Mouse (Mus musculus) C2C12 (cell line): ENCODE measurements around the gene Rfx1.

ENCODE experiments used
- CEBPB ChIP-seq: IDR thresholded peaks from one replicate; pipeline ENCODE4 v1.6.1; 2011; ENCODE audit warnings: low read depth, mild to moderate bottlenecking, control low read depth, moderate library complexity
- CTCF ChIP-seq: IDR thresholded peaks from one replicate; pipeline ENCODE4 v1.5.1; 2011; ENCODE audit not compliant: control insufficient read depth, insufficient read depth, insufficient read length
- MYOG ChIP-seq: IDR thresholded peaks from one replicate; pipeline ENCODE4 v1.6.1; 2011; ENCODE audit not compliant: control insufficient read depth, insufficient read length; ENCODE audit errors: extremely low read depth
- USF1 ChIP-seq: IDR thresholded peaks from one replicate; pipeline ENCODE4 v1.6.1; 2011; ENCODE audit warnings: low read depth, mild to moderate bottlenecking, control low read depth, moderate library complexity

GRCm38 (mm10) chr8:84065457-84066072, 1.1 kb upstream of the Rfx1 start:
- TF ChIP-seq USF1: no peak
- TF ChIP-seq MYOG: no peak
- TF ChIP-seq CTCF: no peak
- TF ChIP-seq CEBPB: no peak
